ENCODE assay signal across 23 mouse cellular contexts in genomic region chr19:6485059-6485630, GRCm38 (mm10). TPM values are rescaled to one million over a fixed set of nuclear protein-coding genes. Genes with fewer than 3 reads are reported as not detected.
"Had no signal": no experiment of that assay in that cellular context is flagged by ENCODE, and none has a peak within 500 bp of the region (broad histone marks: within the 10 kb centered on the region; RNA-seq: fewer than 3 reads in every experiment).

No protein-coding gene starts in this region.

- H3K4me3 ChIP-seq: layer of hippocampus, adult 2 months; limb, embryonic 13.5 days; megakaryocyte, embryonic 14.5 days; midbrain, embryonic 15.5 days; neural tube, embryonic 12.5 days had no signal

- H3K4me2 ChIP-seq: limb, embryonic 13.5 days; midbrain, embryonic 11.5 days; midbrain, embryonic 15.5 days; neural tube, embryonic 12.5 days had no signal

- H3K9me3 ChIP-seq: limb, embryonic 13.5 days; megakaryocyte, embryonic 14.5 days; midbrain, embryonic 15.5 days; neural tube, embryonic 12.5 days had no signal

- H3K36me3 ChIP-seq: limb, embryonic 13.5 days had no signal

- ATAC-seq: lung, postnatal 0 days; midbrain, embryonic 15.5 days had no signal

- H3K27me3 ChIP-seq: midbrain, embryonic 15.5 days; neural tube, embryonic 12.5 days had no signal

- H3K4me1 ChIP-seq: megakaryocyte, embryonic 14.5 days had no signal

- H3K9ac ChIP-seq: limb, embryonic 13.5 days; liver, embryonic 14.5 days; midbrain, embryonic 15.5 days; neural tube, embryonic 12.5 days had no signal

- DNase-seq: kidney, postnatal 10 days; kidney, postnatal 4 days; left cerebral cortex, postnatal 4 days; lung, adult 2 months; retina, postnatal 1 day; right cerebral cortex, postnatal 4 days; spleen, adult 18-20 months; thymus, adult 18-20 months; thymus, postnatal 14 days had no signal

- H3K27ac ChIP-seq: layer of hippocampus, adult 2 months; limb, embryonic 13.5 days; liver, embryonic 14.5 days; macrophage; midbrain, embryonic 15.5 days; neural tube, embryonic 12.5 days had no signal

RNA-seq across cellular contexts. Expression of gene Slc22a12, which starts 57.7 kb away (rescaled TPM):
- total RNA-seq: left cerebral cortex, adult 18-20 months; liver, adult 2 months; monocyte, adult 5-6 weeks; neutrophil, adult 5-6 weeks had no signal
- polyA plus RNA-seq: limb, embryonic 13.5 days; liver, adult 2 months; liver, embryonic 14.5 days; macrophage; midbrain, embryonic 11.5 days; neural tube, embryonic 12.5 days; stomach, embryonic 14.5 days had no signal
